Mouse (Mus musculus) limb, embryonic 10.5 days (tissue): ENCODE measurements around the gene Syp. TPM values are rescaled to one million over a fixed set of nuclear protein-coding genes. Genes with fewer than 3 reads are reported as not detected.

Experiments
- DNase-seq: peaks from one replicate; pipeline ENCODE4 v3.0.0-alpha.2; 2017; ENCODE audit warnings: low spot score
- H3K27ac ChIP-seq: fragments of 300-500 bp; sonication (generic); 2 replicates; pipeline ENCODE4 v1.5.1; 2016; ENCODE audit warnings: mild to moderate bottlenecking
- H3K27me3 ChIP-seq: fragments of 300-500 bp; sonication (generic); 2 replicates; pipeline ENCODE4 v1.6.1; 2016; ENCODE audit warnings: low read depth, mild to moderate bottlenecking; ENCODE audit not compliant: poor library complexity, severe bottlenecking
- H3K36me3 ChIP-seq: fragments of 300-500 bp; sonication (generic); 2 replicates; pipeline ENCODE4 v1.6.1; 2016; ENCODE audit warnings: mild to moderate bottlenecking, moderate library complexity
- H3K4me1 ChIP-seq: fragments of 300-500 bp; sonication (generic); 2 replicates; pipeline ENCODE4 v1.6.1; 2016
- H3K4me3 ChIP-seq: fragments of 300-500 bp; sonication (generic); 2 replicates; pipeline ENCODE4 v1.5.1; 2016; ENCODE audit warnings: mild to moderate bottlenecking, moderate library complexity
- H3K9me3 ChIP-seq: fragments of 300-500 bp; sonication (generic); replicated peaks from 2 replicates; pipeline ENCODE4 v1.6.1; 2016; ENCODE audit warnings: mild to moderate bottlenecking
- WGBS: fragments of 180-500 bp; shearing (Covaris S2); methylation state at CpG from one replicate; pipeline ENCODE4 v1.1.7; 2016; 5-methylcytosine and 5-hydroxymethylcytosine counted together
- polyA plus RNA-seq: library from polyadenylated mRNA; unstranded; fragments of >200 nt; fragmentation: Nextera tagmentation; extraction: Ambion mirVana; gene quantifications from 2 replicates; pipeline ENCODE4 v1.2.1, GENCODE M21; 2016

The Syp gene
- polyA plus RNA-seq, 1 experiment from 2014 or later: 1.9 TPM

DNA sequence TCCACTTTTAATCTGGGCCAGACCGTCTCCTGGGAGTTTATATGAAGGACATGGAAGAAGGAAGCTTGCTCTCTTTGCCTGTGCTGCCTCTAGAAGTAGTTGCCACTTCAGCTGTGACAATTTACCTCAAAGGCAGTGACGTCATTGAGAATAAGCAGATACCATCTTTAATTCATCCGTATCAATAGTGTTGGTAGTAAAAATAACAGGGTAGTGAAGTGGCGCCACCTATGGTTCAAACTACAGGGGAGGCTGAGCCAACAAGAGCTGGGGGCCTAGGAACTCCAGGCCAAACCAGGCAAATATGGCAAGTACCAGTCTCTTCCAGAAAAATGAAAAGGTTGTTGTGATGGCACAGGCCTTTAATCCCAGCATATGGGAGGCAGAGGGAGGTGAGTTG lies 54.6 kb downstream of the Syp start:
- no peaks in the 10 kb centered on the region for H3K27me3 ChIP-seq
- WGBS: 37% methylated on average over 4 of the region's 4 CpGs
- no peaks in the 10 kb centered on the region for H3K4me1 ChIP-seq
- no peak overlapping the region for H3K27ac ChIP-seq
- no peak overlapping the region for H3K4me3 ChIP-seq
- no peak for DNase-seq
- no peaks in the 10 kb centered on the region for H3K9me3 ChIP-seq
- no peaks in the 10 kb centered on the region for H3K36me3 ChIP-seq

DNA sequence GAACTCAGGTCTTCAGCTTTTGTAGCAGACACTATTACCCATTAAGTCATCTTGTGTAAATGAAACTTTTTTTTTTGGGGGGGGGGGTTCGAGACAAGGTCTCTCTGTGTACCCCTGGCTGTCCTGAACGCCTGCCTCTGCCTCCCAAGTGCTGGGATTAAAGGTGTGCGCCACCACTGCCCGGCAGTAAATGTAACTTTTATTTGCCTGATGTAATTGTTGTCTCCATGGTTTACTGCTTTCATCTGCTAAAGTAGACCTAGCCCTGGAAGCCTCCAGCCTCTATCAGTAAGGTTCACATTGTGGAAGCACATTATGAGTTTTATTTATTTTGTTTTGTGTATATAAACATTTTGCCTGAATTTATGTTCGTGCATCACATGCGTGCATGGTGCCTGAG lies 58.2 kb downstream of the Syp start:
- 39% methylated on average over 6 of the region's 6 CpGs for WGBS
- Histone ChIP-seq H3K9me3 (no peaks in the 10 kb centered on the region), H3K36me3 (peaks cover 32% of the 10 kb centered on the region), H3K4me3 (peak overlapping the region; percentile 65), H3K27ac (no peak overlapping the region), H3K4me1 (0 out of 2 replicates have a peak, but pooled peaks cover 4% of the 10 kb centered on the region), H3K27me3 (no peaks in the 10 kb centered on the region)
- no peak for DNase-seq

DNA sequence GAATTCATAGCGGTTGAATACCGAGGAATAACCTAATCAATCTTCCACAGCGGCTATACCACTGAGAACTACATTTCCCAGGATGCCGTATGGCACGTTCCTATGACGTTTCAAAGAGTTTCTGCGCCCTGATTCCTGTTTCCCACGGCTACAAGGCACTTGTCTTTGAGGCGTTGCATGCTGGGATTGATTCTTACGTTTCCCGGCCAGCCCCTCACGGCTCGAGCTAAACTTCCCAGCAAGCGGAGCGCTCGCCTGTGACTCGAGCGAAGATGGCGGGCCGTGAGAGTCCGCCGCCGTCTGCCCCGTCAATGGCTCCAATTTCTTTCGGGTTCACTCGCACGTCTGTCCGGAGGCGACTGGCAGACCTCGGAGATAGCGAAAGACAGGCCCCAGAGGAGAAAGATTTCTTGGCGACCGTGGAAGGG lies 58.7 kb downstream of the Syp start, which contains the start of gene Gpkow:
Gene Gpkow (plus strand): TSS at position 178 of the 428 bp plus-strand sequence.
- WGBS: 10% methylated on average over 33 of the region's 33 CpGs
- DNase-seq: peak; percentile 74
- Histone ChIP-seq H3K36me3 (peaks cover 36% of the 10 kb centered on the region), H3K9me3 (no peaks in the 10 kb centered on the region), H3K27me3 (no peaks in the 10 kb centered on the region), H3K4me3 (peak within 1 kb of the TSS; percentile 65), H3K4me1 (0 out of 2 replicates have a peak, but pooled peaks cover 4% of the 10 kb centered on the region), H3K27ac (peak within 1 kb of the TSS; percentile 74)

Other genes starting within 250 kb of the Syp start
- gene Foxp3, start 64.8 kb upstream of the Syp start, polyA plus RNA-seq: 0.05 and 0.06 TPM in 2 replicates
- 1.3 and 1.5 TPM in 2 replicates for gene Ppp1r3f, start 64.2 kb upstream of the Syp start, polyA plus RNA-seq
- 36.5 and 37.9 TPM in 2 replicates for gene Ccdc22, start 33.0 kb upstream of the Syp start, polyA plus RNA-seq
- gene Cacna1f, start 31.4 kb upstream of the Syp start, polyA plus RNA-seq: not detected in 2 replicates
- 6.4 and 9.1 TPM in 2 replicates for gene Prickle3, start 18.8 kb downstream of the Syp start, polyA plus RNA-seq
- gene Plp2, start 32.9 kb downstream of the Syp start, polyA plus RNA-seq: 72.6 and 77.7 TPM in 2 replicates
- gene Magix, start 42.8 kb downstream of the Syp start, polyA plus RNA-seq: 0.08 and 0.13 TPM in 2 replicates
- gene Gpkow, start 58.7 kb downstream of the Syp start, polyA plus RNA-seq: 40.5 and 48.2 TPM in 2 replicates
- 18.1 and 20.8 TPM in 2 replicates for gene Wdr45, start 75.9 kb downstream of the Syp start, polyA plus RNA-seq
- gene Gm45208, start 83.8 kb downstream of the Syp start, polyA plus RNA-seq: not detected in 2 replicates
- 74.0 and 79.0 TPM in 2 replicates for gene Praf2, start 90.0 kb downstream of the Syp start, polyA plus RNA-seq
- 21.8 and 21.9 TPM in 2 replicates for gene Ccdc120, start 112.4 kb downstream of the Syp start, polyA plus RNA-seq
- gene Tfe3, start 124.1 kb downstream of the Syp start, polyA plus RNA-seq: 26.0 and 26.8 TPM in 2 replicates
- gene Gripap1, start 151.3 kb downstream of the Syp start, polyA plus RNA-seq: 29.5 and 36.3 TPM in 2 replicates
- 0.85 and 1.2 TPM in 2 replicates for gene Kcnd1, start 183.8 kb downstream of the Syp start, polyA plus RNA-seq
- 41.4 and 47.5 TPM in 2 replicates for gene Otud5, start 202.9 kb downstream of the Syp start, polyA plus RNA-seq
- 6.2 TPM in 2 replicates for gene Pim2, start 239.8 kb downstream of the Syp start, polyA plus RNA-seq
- gene Slc35a2, start 245.6 kb downstream of the Syp start, polyA plus RNA-seq: 23.3 and 24.0 TPM in 2 replicates